Mouse (Mus musculus): ENCODE data around the gene Aasdhppt. TPM values are rescaled to one million over a fixed set of nuclear protein-coding genes. Genes with fewer than 3 reads are reported as not detected.

Aasdhppt gene
- polyA plus RNA-seq, 1 experiment, result 0.15 TPM

GRCm38 (mm10) chr9:4304867-4305266 is 4.4 kb downstream of the Aasdhppt start:
- H3K9me3 ChIP-seq (ENCODE audit: control insufficient read depth, low read length), result no peaks in the 10 kb centered on the region
- peaks cover 29% of the 10 kb centered on the region for H3K36me3 ChIP-seq (ENCODE audit: control insufficient read depth)
- peaks cover 27% of the 10 kb centered on the region for H3K4me1 ChIP-seq (ENCODE audit: control insufficient read depth)
- H3K4me3 ChIP-seq (replicated peaks), result no peak overlapping the region
- no peak for TF ChIP-seq GATA1 (IDR thresholded peaks at IDR 0.05; ENCODE audit: low read length)
- no peak for TF ChIP-seq TAL1 (IDR thresholded peaks at IDR 0.05; ENCODE audit: low read length)
- no peaks in the 10 kb centered on the region for H3K27me3 ChIP-seq (ENCODE audit: control insufficient read depth)

DNA sequence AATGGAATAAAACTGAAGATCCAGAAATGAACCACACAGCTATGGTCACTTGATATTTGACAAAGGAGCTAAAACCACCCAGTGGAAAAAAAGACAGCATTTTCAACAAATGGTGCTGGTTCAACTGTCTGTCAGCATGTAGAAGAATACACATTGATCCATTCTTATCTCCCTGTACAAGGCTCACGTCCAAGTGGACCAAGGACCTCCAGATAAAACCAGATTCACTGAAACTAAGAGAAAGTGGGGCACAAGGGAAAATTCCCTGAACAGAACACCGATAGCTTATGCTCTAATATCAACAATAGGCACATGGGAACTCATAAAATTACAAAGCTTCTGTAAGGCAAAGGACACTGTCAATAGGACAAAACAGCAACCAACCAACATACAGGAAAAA is 8.8 kb downstream of the Aasdhppt start:
- H3K9me3 ChIP-seq (ENCODE audit: control insufficient read depth, low read length), result no peaks in the 10 kb centered on the region

GRCm38 (mm10) chr9:4283850-4284249 is 25.4 kb downstream of the Aasdhppt start:
- Histone ChIP-seq H3K4me3 (replicated peaks) (no peak overlapping the region), H3K36me3 (ENCODE audit: control insufficient read depth) (peaks cover 9% of the 10 kb centered on the region), H3K27me3 (ENCODE audit: control insufficient read depth) (no peaks in the 10 kb centered on the region), H3K9me3 (ENCODE audit: control insufficient read depth, low read length) (no peaks in the 10 kb centered on the region), H3K4me1 (ENCODE audit: control insufficient read depth) (peaks cover 2% of the 10 kb centered on the region)
- TF ChIP-seq TAL1 (IDR thresholded peaks at IDR 0.05; ENCODE audit: low read length), result no peak
- TF ChIP-seq GATA1 (IDR thresholded peaks at IDR 0.05; ENCODE audit: low read length), result no peak

More for the DNA sequence above, 8.8 kb downstream of the Aasdhppt start:
- peaks cover 34% of the 10 kb centered on the region for H3K36me3 ChIP-seq (ENCODE audit: control insufficient read depth)
- H3K27me3 ChIP-seq (ENCODE audit: control insufficient read depth), result no peaks in the 10 kb centered on the region
- no peak overlapping the region for H3K4me3 ChIP-seq (replicated peaks)
- TF ChIP-seq GATA1 (IDR thresholded peaks at IDR 0.05; ENCODE audit: low read length), result no peak
- TF ChIP-seq TAL1 (IDR thresholded peaks at IDR 0.05; ENCODE audit: low read length), result no peak
- H3K4me1 ChIP-seq (ENCODE audit: control insufficient read depth), result peaks cover 5% of the 10 kb centered on the region

GRCm38 (mm10) chr9:4266881-4267280 is 42.4 kb downstream of the Aasdhppt start:
- no peaks in the 10 kb centered on the region for H3K36me3 ChIP-seq (ENCODE audit: control insufficient read depth)
- H3K9me3 ChIP-seq (ENCODE audit: control insufficient read depth, low read length), result peaks cover 3% of the 10 kb centered on the region; the same call in 1 of the 2 replicates
- no peak for TF ChIP-seq GATA1 (IDR thresholded peaks at IDR 0.05; ENCODE audit: low read length)
- no peak for TF ChIP-seq TAL1 (IDR thresholded peaks at IDR 0.05; ENCODE audit: low read length)
- H3K27me3 ChIP-seq (ENCODE audit: control insufficient read depth), result no peaks in the 10 kb centered on the region
- no peaks in the 10 kb centered on the region for H3K4me1 ChIP-seq (ENCODE audit: control insufficient read depth)
- H3K4me3 ChIP-seq (replicated peaks), result no peak overlapping the region

GRCm38 (mm10) chr9:4260746-4261090 is 48.6 kb downstream of the Aasdhppt start:
- Histone ChIP-seq H3K27me3 (ENCODE audit: control insufficient read depth) (no peaks in the 10 kb centered on the region; the same call in 1 of the 2 replicates), H3K36me3 (ENCODE audit: control insufficient read depth) (no peaks in the 10 kb centered on the region), H3K4me1 (ENCODE audit: control insufficient read depth) (no peaks in the 10 kb centered on the region), H3K4me3 (replicated peaks) (peak overlapping the region; percentile 43), H3K9me3 (ENCODE audit: control insufficient read depth, low read length) (peaks cover 21% of the 10 kb centered on the region)
- TF ChIP-seq GATA1 (IDR thresholded peaks at IDR 0.05; ENCODE audit: low read length), result no peak

- Histone ChIP-seq H3K36me3 (ENCODE audit: control insufficient read depth) (no peaks in the 10 kb centered on the region), H3K9me3 (ENCODE audit: control insufficient read depth, low read length) (peaks cover 21% of the 10 kb centered on the region), H3K4me3 (replicated peaks) (peak overlapping the region; percentile 43), H3K27me3 (ENCODE audit: control insufficient read depth) (no peaks in the 10 kb centered on the region; the same call in 1 of the 2 replicates), H3K4me1 (ENCODE audit: control insufficient read depth) (no peaks in the 10 kb centered on the region)
- TF ChIP-seq TAL1 (IDR thresholded peaks at IDR 0.05; ENCODE audit: low read length) (no peak), GATA1 (IDR thresholded peaks at IDR 0.05; ENCODE audit: low read length) (no peak)
Observed at GRCm38 (mm10) chr9:4259841-4260745, 49.2 kb downstream of the Aasdhppt start.

GRCm38 (mm10) chr9:4259074-4259473 is 50.2 kb downstream of the Aasdhppt start:
- no peak for TF ChIP-seq TAL1 (IDR thresholded peaks at IDR 0.05; ENCODE audit: low read length)
- no peak for TF ChIP-seq GATA1 (IDR thresholded peaks at IDR 0.05; ENCODE audit: low read length)
- no peak overlapping the region for H3K4me3 ChIP-seq (replicated peaks)
- peaks cover 21% of the 10 kb centered on the region for H3K9me3 ChIP-seq (ENCODE audit: control insufficient read depth, low read length)

More at GRCm38 (mm10) chr9:4259074-4259473, 50.2 kb downstream of the Aasdhppt start:
- Histone ChIP-seq H3K27me3 (ENCODE audit: control insufficient read depth) (no peaks in the 10 kb centered on the region; the same call in 1 of the 2 replicates), H3K4me1 (ENCODE audit: control insufficient read depth) (no peaks in the 10 kb centered on the region), H3K36me3 (ENCODE audit: control insufficient read depth) (no peaks in the 10 kb centered on the region)

Other genes starting within 250 kb of the Aasdhppt start
- 0.03 TPM in 1 of 2 replicates, not detected in the other for gene Kbtbd3, start 362 bp upstream of the Aasdhppt start, polyA plus RNA-seq (2012)
- 0.05 TPM in 2 replicates for gene Msantd4, start 67.1 kb upstream of the Aasdhppt start, polyA plus RNA-seq (2012)